Mouse (Mus musculus): ENCODE measurements around the gene Tuba4a.

Tuba4a gene

DNA sequence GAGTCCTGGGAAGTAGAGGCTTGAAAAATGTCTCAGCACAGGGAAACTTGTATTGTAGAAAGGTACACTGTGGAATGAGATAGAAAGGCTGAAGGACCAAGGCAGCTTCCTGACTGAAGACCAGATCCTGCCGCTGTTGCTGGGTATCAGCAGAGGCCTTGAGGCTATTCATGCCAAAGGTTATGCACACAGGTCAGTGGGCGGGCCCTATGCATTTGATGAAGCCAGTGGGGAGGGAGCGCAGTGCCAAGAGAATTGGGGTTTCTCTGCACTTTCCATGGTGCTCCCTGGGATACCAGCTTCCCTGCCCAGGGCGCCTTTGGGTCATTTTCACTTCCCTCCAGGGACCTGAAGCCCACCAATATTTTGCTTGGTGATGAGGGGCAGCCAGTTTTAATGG is 7.1 kb downstream of the Tuba4a start:
- DNase-seq (ENCODE audit: low spot score in 2 of 2), result no peak

DNA sequence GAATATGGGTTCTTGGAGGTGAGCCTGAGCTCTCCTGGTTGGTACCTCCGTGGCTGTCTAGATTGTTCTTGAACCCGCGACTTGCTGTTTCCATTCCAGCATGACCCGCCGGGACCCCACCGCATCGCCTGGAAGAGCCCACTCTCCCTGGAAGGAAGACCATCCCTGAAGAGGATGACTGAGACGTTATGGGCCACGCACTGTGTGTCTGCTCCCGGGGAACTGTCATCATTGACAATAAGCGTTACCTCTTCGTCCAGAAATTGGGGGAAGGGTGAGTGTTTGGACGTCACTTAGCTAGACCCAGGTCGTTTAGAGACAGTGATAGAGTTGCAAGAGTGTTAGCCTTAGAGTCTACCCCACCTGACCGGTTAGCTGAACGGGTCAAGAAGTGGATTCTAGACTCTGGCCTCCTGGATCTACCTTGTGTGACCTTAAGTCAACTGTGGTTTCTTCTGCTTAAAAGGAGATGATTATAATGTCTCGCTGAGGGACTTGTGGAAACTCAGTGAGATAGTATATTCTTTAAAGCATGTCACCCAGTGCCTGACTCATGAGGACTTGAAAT is 8.4 kb downstream of the Tuba4a start:
- DNase-seq (ENCODE audit: low spot score in 2 of 2), result no peak

DNA sequence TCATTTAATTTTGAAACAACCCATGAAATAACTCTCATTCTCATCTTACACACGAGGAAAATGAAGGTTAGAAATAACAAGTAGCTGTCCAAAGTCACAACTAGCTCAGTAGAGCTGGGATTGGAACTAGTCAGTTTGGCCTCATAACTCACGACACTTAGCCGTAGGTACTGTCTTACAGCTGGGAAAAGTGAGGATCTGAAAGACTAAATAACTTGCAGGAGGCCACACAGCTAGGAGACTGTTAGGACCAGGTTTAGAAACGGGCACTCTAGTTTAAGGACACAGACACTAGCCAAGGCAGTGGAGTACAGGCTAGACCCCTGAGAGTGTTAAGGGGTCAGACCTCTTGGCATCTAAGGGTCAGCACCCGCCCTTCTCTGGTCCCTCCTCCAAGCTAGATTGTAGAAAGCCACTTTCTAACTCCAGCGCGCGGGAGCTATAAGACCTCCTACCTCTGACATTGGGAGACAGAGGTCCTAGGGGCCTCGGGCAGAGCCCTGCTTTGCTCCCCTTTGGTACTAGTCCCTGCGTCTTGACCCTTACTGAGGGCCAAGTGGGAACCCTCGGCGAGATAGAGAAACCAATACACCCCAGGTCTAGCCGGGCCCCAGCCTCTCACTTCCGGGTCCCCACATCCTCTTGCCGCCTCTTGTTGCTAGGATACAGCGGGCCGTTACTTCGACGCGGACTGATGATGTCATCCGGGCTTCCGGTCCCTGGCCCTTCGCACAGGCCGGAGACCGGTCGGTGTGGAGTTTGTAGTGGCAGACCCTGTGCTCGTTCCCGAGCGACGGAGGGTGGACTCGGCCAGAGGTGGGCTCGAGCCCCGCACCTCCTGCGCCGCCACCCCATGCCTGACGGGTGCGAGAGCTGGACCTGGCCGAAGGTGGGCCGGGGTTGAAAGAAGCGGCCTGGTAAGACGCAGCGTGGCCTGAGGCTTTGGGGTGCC is 9.3 kb downstream of the Tuba4a start, which contains the start of the genes Glb1l and Stk16:
Gene Glb1l, minus strand, starts transcription at position 678 of the 952 bp plus-strand sequence.
Gene Stk16, plus strand, starts transcription at position 703 of the 952 bp plus-strand sequence.
- DNase-seq (ENCODE audit: low spot score in 2 of 2), result peak; percentile 96

DNA sequence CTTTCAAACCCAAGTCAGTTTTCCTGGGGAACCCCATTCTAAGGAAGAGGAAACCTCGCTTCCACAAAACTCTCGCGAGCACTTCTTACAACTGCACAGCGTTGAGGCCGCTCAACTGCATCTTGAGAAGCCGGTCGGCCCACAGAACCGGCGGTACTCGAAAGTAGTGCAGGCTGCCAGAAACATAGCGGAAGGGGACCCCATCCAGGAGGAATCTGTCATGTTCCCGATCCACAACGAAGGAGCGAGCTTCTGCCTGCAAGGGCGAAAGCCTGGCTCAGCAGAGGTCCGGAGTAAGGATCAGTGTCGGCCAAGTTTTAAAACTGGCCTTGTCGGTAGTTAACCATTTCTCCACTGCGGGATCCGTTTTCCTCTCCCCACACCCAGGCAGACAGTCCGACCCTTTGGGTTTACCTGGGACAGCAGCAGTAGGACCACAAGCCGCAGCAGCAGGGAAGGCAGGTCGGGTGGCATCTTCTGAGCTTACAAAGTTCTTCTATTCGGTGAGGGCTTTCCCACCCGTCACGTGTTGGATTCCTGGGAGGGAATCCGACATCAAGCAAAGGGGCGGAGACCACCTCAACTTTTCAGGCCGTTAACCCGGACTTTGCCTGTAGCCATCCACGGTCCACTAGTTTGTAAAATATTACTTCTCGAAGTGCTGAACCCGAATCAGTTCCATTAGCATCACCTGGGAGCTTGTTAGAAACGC is 10.5 kb downstream of the Tuba4a start:
- DNase-seq (ENCODE audit: low spot score in 2 of 2), result peak; percentile 45 to 52

DNA sequence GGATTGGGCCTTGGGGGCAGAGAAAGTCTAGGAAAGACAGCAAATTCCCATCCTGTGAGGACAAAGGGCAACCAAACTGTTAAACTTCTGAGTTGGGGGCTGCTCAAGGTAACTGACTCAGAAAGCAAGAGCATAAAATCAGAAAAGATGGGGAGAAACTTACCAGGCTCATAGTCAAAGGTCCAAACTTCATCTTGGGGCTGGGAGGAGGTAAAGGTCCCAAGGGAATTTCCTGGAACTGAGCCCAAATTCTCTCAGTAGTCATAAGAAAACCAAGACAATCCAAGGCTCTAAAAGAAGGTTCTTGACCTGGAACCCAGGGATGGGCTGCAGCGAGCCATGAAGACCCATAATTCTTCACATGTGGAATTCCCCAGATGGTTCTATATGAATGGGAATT is 18.4 kb downstream of the Tuba4a start:
- DNase-seq (ENCODE audit: low spot score in 2 of 2), result no peak

DNA sequence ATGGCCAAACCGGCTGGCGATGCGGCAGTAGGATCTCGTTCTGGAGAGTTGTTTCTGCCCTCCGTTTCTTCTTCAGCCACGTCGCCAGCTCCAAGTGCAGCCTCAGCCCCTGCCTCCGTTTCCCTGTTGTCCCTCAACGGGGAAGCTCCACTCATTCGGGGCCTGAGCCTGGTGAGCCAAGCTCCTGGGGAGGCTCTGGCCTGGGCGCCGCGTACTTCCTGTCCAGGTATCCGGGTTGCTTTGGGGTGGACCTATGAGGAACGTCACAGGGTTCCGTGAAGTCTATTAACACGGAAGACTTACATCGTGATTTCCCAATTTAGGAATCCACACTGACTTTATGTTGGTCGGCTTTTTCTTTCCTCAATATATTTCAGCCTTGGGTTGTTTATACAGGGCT is 27.2 kb downstream of the Tuba4a start:
- peak in 1 of 2 experiments; percentile 45 for DNase-seq (ENCODE audit: low spot score in 2 of 2)

DNA sequence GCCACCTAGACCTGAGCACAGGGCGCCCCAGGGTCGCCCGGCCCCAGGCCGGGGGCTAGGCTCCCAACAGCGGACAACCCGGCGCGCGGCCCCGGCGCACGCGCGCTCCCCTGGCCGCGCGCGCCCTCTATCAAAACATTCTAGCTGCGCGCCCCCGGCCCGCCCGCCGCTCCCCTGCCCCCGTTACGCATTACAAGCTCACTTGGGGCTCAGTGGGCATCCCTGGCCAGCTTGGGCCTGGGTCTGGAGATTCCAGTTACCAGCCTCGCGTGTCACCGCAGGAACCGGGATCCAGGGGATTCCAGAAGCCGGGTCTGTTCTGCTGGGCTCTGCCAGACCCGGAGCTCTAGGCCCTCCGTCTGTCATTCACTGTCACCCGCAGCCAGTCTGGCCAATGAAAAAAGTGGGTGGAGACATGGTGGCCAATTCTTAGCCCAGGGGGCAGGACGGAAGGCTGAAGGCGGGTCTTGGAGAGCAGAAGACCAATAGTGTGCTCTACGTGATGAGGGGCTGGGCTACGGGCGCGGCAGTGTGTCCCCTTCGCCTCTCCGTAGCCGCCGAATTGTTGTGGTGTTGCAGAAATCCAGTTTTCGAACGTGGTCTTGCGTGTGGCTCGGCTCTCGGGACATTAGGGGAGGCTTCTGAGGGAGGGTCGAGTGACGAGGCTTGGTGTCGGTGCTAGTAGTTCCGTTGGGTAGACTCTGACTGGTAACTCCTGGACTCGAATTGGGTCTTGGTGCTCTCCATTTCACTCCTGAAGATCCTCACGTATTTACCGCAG is 27.9 kb downstream of the Tuba4a start, which contains the start of the genes Ankzf1 and Atg9a:
Gene Ankzf1, plus strand, starts transcription at position 530 of the 781 bp plus-strand sequence.
Gene Atg9a, minus strand, starts transcription at position 575 of the 781 bp plus-strand sequence.
- peak; percentile 98 to 99 for DNase-seq (ENCODE audit: low spot score in 2 of 2)

DNA sequence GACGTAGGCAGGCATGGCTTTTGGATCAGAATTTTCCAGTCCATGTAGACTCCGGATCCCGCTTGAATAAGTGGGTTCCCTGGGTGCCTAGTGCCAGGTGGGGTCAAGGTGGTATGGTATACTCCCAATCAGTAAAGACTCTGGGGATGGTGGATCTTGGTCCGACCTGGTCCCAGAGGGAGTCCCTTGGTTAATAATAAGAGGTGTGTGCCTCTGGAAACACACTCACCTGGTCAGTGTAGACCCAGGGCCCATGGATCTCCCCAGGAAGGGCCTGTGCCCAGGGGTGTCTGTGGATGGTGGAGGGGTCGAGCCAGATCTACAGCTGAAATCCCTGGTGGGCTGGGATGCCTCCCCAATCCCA is 28.4 kb downstream of the Tuba4a start:
- DNase-seq (ENCODE audit: low spot score in 2 of 2), result no peak

DNA sequence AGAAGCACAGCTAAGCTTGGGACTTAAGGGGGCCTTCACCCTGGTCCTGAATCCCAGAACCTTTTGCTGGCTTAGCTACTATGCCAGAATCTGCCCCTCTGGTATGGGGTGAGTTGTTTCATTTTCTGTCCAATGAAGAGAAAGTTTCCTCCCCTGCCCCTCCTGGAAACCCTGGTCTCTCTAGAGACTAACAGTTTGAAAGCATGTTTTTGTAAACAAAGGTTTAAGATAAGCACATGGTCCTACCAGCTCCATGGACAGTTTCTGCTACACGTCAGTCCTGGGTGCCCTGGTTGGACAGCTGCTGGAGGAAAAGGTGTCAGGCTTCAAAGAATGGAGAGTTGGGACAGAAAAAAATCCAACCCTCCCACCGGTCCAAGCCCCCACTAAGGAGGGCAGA is 29.1 kb downstream of the Tuba4a start:
- DNase-seq (ENCODE audit: low spot score in 2 of 2), result no peak

DNA sequence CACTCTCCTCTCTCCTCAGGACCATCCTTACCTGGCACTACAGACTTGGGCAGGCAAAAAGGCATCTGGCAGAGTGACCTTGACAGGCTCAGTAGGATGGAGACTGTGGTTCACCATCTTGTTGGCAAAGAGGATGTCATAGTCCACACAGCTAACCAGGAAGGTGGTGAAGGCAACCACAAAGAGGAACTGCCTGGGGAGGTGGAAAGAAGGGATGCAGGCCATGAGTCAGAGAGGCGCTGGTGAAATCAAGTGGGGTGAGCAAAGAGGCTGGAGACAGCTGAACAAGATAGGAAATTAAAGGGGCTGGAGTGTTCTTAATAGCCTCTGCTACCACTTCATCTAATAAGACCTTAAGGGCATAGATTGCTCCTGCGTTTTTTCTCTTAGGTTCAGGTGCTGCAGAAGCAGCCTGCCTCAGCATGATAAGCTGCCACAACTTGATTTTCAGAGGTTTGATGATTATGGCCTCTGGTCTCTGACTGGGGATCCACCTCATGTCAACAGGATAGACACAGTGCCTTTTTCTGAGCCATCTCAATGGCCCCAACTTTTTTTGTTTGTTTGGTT is 31.7 kb downstream of the Tuba4a start:
- no peak for DNase-seq (ENCODE audit: low spot score in 2 of 2)

DNA sequence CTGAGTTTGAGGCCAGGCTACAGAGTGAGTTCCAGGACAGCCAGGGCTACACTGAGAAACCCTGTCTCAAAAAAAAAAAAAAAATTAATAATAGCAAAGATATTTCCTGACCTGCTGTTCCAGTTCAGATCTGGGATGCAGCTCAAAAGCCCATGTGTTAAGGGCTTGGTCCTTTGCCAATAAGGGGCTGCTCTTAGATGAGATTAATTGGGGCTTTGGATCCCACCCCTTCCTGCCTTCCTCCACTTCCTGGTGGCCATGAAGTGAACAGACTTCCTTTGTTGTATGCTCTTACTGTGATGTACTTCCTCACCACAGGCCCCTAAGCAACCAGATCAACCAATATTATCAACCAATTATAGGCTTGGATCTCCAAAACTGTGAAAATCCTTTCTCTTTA is 32.5 kb downstream of the Tuba4a start:
- DNase-seq (ENCODE audit: low spot score in 2 of 2), result no peak

DNA sequence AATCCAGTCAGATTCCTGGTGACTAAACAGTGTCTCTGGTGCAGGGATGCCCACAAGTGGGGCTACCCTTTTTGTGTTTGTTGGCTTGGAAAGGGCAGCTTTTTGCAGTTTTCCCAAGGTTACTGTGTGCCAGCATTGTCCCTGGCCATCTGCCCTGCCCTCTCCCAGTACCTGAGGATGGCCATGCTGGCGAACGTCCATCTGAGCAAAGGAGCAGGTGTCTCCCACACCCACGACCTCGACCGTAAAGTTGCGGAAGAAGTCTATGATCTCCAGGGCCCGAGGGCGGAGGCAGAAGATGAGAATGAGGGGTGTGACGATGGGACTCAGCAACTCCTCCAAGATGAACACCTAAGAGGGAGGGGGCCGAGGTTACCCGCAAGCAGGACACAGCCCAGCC is 34.2 kb downstream of the Tuba4a start:
- no peak for DNase-seq (ENCODE audit: low spot score in 2 of 2)

DNA sequence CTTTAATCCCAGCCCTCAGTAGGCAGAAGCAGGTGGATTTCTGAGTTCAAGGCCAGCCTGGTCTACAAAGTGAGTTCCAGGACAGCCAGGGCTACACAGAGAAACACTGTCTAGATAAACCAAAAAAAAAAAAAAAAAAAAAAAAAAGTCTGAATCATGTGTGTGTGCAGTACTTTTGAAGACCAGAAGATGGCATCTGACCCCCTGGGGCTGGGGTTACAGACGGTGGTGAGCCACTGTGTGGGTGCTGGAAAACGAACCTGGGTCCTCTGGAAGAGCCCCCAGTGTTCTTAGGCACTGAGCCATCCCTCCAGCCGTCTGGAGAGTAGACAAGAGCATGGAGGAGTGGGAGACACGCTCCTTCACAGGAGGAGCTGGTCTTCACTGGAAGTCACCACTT is 37.5 kb downstream of the Tuba4a start:
- no peak for DNase-seq (ENCODE audit: low spot score in 2 of 2)

DNA sequence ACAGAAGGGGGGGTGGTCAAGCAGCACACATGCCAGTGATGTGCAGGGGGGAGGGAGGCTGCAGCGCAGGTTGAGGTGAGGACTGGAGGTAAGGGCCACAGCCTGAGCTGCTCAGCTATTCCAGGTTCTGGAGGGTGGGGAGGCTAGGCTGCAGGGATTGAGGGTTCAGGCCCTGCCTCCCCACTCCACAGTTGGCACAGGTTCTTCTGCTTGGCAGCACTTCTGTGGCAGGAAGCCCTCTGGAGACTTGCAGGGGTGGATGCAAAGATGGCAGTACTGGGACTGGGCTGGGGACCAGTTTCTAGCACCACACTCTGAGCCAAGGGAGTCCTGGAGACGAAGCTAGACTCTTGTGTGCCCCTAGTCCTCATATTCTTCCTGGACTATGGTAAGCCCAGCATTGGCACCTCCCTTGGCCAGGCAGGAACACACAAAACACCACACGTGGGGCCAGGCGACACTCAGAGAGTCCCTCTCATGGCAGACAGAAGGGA is 38.2 kb downstream of the Tuba4a start:
- DNase-seq (ENCODE audit: low spot score in 2 of 2), result no peak

DNA sequence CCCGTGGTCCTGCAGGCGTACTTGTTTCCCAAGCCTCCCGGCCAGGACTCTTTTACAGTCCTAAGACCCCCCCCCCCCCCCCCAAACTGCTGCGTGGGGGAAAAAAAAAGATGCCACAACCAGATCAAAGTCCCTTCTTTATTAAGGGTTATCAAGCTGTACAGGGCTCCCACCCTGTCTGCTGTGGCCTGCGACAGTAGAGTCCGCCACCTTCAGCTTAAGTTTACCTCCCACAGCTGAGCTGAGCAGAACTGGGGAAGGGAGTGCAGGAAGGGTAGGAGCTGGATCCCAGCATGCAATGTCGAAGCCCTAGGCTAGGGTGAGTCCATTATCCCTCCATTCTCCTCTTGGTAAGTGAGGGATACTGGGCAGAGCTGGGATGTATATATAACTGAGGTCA is 38.9 kb downstream of the Tuba4a start:
- DNase-seq (ENCODE audit: low spot score in 2 of 2), result no peak

DNA sequence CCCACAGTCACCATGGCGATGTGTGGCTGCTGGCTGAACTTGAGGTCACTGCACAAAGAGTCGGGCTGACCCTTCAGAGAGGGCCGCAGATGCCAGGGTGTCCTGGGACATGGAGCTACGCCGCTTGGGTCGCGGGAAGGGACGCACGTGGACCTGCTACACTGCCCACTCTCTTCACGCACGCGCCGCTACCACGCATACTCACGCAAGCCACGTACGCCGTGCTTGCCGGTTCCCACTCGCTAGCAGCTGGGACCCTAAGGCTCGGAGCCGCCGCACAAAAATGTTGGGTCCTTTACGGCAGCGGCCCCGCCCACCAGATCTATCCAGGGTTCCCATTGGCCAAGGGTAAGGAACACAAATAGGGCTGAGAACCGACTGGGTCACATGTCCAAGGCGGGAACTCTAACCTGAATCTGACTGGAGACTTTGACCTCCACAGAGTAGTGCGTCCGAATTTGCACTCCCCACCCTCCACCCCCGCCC is 39.5 kb downstream of the Tuba4a start, which contains the start of gene Abcb6:
Gene Abcb6, minus strand, starts transcription at position 288 of the 486 bp plus-strand sequence.
- DNase-seq (ENCODE audit: low spot score in 2 of 2), result peak; percentile 91 to 92

DNA sequence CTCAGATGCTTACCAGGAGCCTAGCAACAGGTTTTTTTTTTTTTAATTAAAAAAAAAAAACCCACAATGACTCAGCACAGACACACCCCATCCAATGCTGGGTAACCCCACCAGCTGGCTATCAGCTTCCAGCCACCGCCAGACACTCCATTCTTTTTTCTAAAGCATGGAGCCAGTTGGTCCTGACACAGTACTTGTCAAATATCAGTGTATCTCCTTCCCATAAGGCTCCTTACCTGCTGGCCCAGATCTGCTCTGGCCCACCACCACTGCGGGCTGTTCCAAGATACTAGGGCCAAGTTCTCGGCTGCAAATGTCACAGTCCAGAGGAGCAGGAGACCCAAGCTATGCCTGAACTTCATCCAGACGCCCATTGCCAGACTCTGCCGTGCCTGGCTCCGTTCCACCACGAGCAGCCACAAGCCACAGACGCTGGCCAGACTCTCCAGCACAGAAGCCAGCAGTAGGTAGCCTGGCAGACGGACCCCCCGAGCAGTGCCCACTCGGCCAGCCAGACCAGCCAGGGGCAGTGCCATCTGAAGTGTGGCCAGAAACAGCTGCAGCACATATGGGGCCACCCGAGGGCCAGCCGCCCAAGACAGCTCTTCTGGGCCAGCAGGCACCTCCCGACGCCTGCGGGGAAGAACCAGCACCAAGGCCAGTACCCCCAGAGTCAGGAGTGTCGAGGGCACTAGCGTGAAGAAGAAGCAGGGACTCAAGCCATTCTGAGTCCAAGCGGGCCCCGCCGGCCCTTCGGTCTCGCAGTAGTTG is 40.1 kb downstream of the Tuba4a start:
- DNase-seq (ENCODE audit: low spot score in 2 of 2), result peak; percentile 31 to 36

DNA sequence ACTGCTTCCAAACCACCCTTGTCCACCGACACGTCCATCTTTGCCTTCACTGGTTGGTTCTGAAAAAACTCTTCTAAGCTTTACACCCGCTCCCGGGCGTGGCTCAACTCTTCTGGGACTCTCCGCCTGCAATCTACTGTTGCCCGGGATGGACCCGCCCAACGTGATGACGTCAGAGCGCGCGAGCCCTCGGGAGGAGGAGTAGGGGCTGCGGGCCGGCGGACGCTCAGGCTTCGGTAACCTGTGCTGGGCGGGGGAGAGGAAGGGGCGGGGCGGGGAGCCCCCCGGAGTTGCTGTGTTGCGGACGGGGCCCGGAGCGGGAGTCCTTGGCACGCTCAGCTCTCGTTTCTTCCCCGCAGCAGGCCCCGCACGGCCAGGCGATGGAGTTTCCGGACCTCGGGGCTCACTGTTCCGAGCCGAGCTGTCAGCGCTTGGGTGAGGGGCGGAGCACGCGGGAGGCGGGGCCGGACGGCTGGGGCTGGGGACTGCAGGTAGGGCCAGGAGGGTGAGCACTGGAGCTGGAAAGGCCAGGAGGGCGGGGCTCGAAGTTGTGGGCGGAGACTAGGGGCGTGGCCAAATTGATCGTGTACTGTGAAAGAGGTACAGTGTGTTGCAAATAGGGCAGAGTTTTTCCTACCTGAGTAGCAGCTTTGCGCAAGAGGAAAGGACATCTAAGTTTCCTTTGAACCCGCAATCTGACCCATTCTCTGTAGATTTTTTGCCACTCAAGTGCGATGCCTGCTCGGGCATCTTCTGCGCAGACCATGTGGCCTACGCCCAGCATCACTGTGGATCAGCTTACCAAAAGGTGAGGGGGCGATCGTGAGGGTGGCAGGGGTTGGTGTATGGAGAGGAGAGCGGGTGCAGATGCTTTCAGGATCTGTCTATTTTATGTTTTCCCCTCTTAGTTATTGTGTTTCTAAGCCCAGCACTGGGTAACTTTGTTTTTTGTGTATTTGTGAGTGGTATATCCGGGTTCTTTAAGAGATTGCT is 50.9 kb downstream of the Tuba4a start, which contains the start of gene Zfand2b:
Gene Zfand2b, plus strand, starts transcription at position 175 of the 993 bp plus-strand sequence.
- DNase-seq (ENCODE audit: low spot score in 2 of 2), result peak; percentile 94 to 96

DNA sequence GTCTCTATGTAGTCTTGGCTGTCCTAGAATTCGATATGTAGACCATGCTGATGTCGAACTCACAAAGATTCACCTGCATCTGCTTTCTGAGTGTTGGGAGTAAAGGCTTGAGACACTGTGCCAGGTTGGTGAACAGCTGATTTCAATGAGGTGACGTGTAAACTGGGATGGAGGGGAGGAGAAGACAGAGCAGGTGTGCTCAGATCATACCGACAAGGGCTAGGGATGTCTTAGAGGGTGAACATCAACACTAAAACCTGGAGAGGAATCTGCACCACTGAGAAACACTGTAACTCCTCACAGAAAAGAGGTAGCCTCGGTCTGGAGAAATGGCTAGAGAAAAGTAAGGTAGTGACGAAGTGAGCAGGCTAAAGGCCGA is 51.6 kb downstream of the Tuba4a start:
- DNase-seq (ENCODE audit: low spot score in 2 of 2), result no peak

Data from heart, adult 9 months (tissue).